Mouse (Mus musculus) ES-E14 (cell line): ENCODE measurements around the gene Fkbp7. TPM values are rescaled to one million over a fixed set of nuclear protein-coding genes. Genes with fewer than 3 reads are reported as not detected.
"Not testable (repeated sequence)": the region's sequence is repeated elsewhere in the genome, so short reads cannot be mapped to it uniquely, and the experiment has no call there.

ENCODE experiments used
- DNase-seq: peaks from one replicate; pipeline ENCODE4 v3.0.0-alpha.2; 2013; ENCODE audit warnings: low read depth, low spot score
- H3K27ac ChIP-seq: 2 replicates; pipeline ENCODE4 v1.5.1; 2012; ENCODE audit warnings: low read depth, mild to moderate bottlenecking, low read length, moderate library complexity, mixed read lengths; ENCODE audit not compliant: poor library complexity, insufficient read depth, severe bottlenecking
- H3K36me3 ChIP-seq: 2 replicates; pipeline ENCODE4 v1.6.1; 2012; ENCODE audit warnings: mild to moderate bottlenecking, low read length, moderate library complexity, mixed read lengths; ENCODE audit not compliant: control insufficient read depth, poor library complexity, insufficient read depth, severe bottlenecking
- H3K4me1 ChIP-seq, 2 experiments: fragments of 150-350 bp in 1 of 2; sonication (generic) in 1 of 2; 2 replicates each; pipeline ENCODE4 v1.6.1; 2012; ENCODE audit warnings: low read length in 2 of 2, mild to moderate bottlenecking in 1 of 2, mixed read lengths in 1 of 2; ENCODE audit not compliant: control insufficient read depth in 2 of 2, insufficient read depth in 2 of 2, poor library complexity in 1 of 2
- H3K4me3 ChIP-seq, 2 experiments: fragments of 150-350 bp in 1 of 2; sonication (generic) in 1 of 2; 2 replicates each; pipeline ENCODE4 v1.5.1; 2012; ENCODE audit warnings: low read length in 2 of 2, low read depth in 1 of 2, mild to moderate bottlenecking in 1 of 2, mixed read lengths in 1 of 2; ENCODE audit not compliant: insufficient read depth in 1 of 2, poor library complexity in 1 of 2, severe bottlenecking in 1 of 2
- H3K9ac ChIP-seq: 2 replicates; pipeline ENCODE4 v1.6.1; 2012; ENCODE audit warnings: low read depth, mild to moderate bottlenecking, low read length, mixed read lengths; ENCODE audit not compliant: poor library complexity, insufficient read depth, severe bottlenecking
- H3K9me3 ChIP-seq: fragments of 150-350 bp; sonication (generic); 2 replicates; pipeline ENCODE4 v1.6.1; 2012; ENCODE audit warnings: low read depth, mild to moderate bottlenecking, low read length; ENCODE audit not compliant: control insufficient read depth, insufficient read depth
- CHD2 ChIP-seq: IDR thresholded peaks from 2 replicates; pipeline ENCODE4 v1.6.1; 2014; ENCODE audit warnings: mild to moderate bottlenecking, low read depth, low read length, inconsistent platforms
- HCFC1 ChIP-seq: IDR thresholded peaks from 2 replicates; pipeline ENCODE4 v1.6.1; 2012; ENCODE audit warnings: low read length, inconsistent platforms, borderline replicate concordance; ENCODE audit not compliant: insufficient read depth
- MAFK ChIP-seq: IDR thresholded peaks from 2 replicates; pipeline ENCODE4 v1.6.1; 2014; ENCODE audit warnings: mild to moderate bottlenecking, low read depth, low read length, inconsistent platforms; ENCODE audit not compliant: insufficient read depth
- ZC3H11A ChIP-seq: IDR thresholded peaks from 2 replicates; pipeline ENCODE4 v1.6.1; 2012; ENCODE audit warnings: low read depth, mild to moderate bottlenecking, inconsistent platforms, low read length, borderline replicate concordance
- ZNF384 ChIP-seq: IDR thresholded peaks from 2 replicates; pipeline ENCODE4 v1.6.1; 2012; ENCODE audit warnings: low read depth, low read length, inconsistent platforms
- in situ Hi-C, 2 experiments: fragments of 600-800 bp; cut with MboI; formaldehyde crosslinking; loops; one replicate each; pipeline ENCODE4 v1.15.1; 2025; ENCODE audit warnings: low sequenced_read_pairs in 2 of 2, inconsistent platforms in 1 of 2; ENCODE audit not compliant: unreplicated experiment in 2 of 2
- total RNA-seq: library from RNA; depleted of rRNA; stranded (reverse); fragments of 300-350 nt; gene quantifications from 2 replicates; pipeline ENCODE4 v1.2.3, GENCODE M21; 2012

Gene Fkbp7
- total RNA-seq, 1 experiment: 6.2 TPM

DNA sequence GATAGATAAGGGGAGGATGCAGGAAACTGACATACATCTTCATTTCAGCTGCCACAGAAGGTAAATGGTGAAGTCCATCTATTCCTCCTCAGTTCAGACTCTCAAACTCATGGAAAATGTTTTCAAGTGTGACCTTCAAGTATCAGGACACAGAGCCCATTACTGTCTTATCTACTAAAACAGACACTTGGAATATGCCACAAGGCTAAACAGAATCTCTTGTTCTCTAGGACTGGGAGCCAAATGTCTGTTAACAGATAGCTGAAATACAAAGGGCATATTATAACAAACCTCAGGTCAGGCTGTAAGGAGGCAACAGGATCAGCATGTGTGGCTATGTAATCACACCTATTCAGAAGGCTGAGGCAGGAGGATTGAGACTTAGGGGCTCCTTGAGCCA lies 29.1 kb downstream of the Fkbp7 start:
- in situ Hi-C loops: no loop called here
- Histone ChIP-seq H3K4me1 (no peaks in the 10 kb centered on the region), H3K4me3 (no peak overlapping the region), H3K36me3 (no peaks in the 10 kb centered on the region), H3K9ac (no peak overlapping the region), H3K9me3 (no peaks in the 10 kb centered on the region), H3K27ac (no peak overlapping the region)
- TF ChIP-seq HCFC1: no peak
- TF ChIP-seq CHD2: no peak
- no peak for TF ChIP-seq ZNF384
- no peak for TF ChIP-seq ZC3H11A
- no peak for TF ChIP-seq MAFK
- DNase-seq: no peak

DNA sequence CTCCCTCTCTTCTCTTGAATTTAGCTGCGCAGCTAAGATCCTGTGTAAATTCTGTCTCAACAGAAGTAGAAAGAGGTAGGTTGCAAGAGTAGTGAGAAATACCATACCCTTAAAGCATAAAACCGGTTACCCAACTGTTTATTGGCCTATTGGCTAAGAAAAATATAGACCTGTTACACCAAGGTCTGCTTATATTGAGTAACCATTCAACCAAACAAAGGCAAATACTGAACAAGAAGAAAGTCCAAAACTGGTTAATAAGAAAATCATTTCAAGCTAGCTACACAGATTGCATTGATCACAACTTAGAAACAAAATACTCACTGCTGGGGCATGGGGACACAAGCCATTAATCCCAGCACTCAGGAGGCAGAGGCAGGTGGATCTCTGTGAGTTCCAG lies 33.3 kb downstream of the Fkbp7 start:
- TF ChIP-seq HCFC1: no peak
- no peak for TF ChIP-seq CHD2
- TF ChIP-seq MAFK: no peak
- no peak for TF ChIP-seq ZC3H11A
- TF ChIP-seq ZNF384: no peak
- no peak for DNase-seq
- in situ Hi-C loops: no loop called here
- no peaks in the 10 kb centered on the region for H3K36me3 ChIP-seq
- H3K9ac ChIP-seq: no peak overlapping the region
- H3K4me1 ChIP-seq: no peaks in the 10 kb centered on the region
- no peak overlapping the region for H3K4me3 ChIP-seq
- H3K27ac ChIP-seq: no peak overlapping the region
- no peaks in the 10 kb centered on the region for H3K9me3 ChIP-seq

DNA sequence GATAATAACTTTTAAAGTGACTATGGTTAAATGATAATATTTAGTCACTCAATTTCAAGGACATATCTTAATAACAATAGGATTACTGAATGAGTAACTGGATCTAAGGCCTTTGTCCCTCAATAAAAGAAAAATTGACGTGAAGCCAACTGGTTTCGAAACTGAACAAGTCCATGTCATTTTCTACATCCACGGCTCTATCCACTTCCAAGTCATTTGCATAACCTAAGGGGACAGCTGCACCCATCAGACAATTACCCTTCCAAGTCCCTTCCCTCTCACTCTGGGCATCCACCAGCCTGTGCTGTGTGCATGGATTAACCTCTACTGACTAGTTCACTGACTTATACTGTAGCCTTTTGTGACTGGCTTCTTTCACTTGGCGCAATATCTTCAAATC lies 41.3 kb downstream of the Fkbp7 start:
- in situ Hi-C loops: no loop called here
- no peak overlapping the region for H3K4me3 ChIP-seq
- DNase-seq: no peak
- H3K27ac ChIP-seq: no peak overlapping the region
- no peaks in the 10 kb centered on the region for H3K36me3 ChIP-seq
- no peaks in the 10 kb centered on the region for H3K4me1 ChIP-seq
- H3K9ac ChIP-seq: no peak overlapping the region
- TF ChIP-seq ZC3H11A: no peak
- TF ChIP-seq HCFC1: no peak
- no peak for TF ChIP-seq CHD2
- TF ChIP-seq ZNF384: no peak
- no peak for TF ChIP-seq MAFK
- no peaks in the 10 kb centered on the region for H3K9me3 ChIP-seq

DNA sequence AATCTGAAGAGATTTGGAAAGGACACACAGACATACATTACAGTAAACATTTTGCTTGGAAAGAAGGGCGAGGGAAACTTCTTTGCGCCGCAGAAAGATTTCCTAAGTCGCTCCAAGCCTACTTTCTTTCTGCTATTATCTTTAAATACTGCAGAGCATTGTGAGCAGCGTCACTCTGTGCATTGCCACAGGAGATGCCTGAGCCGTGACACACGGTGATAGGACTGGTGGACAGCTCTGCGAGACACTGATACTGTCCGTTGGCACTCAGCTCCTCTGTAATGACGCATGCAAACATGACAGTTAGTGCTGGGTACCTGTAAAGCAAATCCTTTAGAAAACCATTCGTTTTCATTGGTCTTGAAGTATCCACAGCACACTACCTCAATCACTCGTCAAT lies 42.6 kb downstream of the Fkbp7 start:
- in situ Hi-C loops: no loop called here
- Histone ChIP-seq H3K27ac (no peak overlapping the region), H3K9me3 (no peaks in the 10 kb centered on the region), H3K4me1 (no peaks in the 10 kb centered on the region), H3K9ac (no peak overlapping the region), H3K36me3 (no peaks in the 10 kb centered on the region), H3K4me3 (no peak overlapping the region)
- TF ChIP-seq MAFK: no peak
- no peak for DNase-seq

DNA sequence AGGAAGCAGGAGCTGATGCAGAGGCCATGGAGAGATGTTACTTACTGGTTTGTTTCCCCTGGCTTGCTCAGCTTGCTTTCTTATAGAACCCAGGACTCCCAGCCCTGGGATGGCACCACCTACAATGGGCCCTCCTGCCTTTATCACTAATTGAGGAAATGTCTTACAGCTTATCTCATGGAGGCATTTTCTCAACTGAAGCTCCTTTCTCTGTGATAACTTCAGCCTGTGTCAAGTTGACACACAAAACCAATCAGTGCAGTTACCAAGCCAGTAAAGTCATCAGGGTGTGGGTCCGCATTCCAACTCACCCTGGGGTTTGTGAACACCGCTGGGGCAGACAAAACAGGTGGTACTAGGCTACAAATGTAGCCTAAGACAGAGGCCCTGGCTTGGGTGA lies 50.6 kb downstream of the Fkbp7 start:
- DNase-seq, H3K4me1 ChIP-seq, H3K36me3 ChIP-seq, H3K4me3 ChIP-seq, H3K27ac ChIP-seq, H3K9ac ChIP-seq, in situ Hi-C loops, H3K9me3 ChIP-seq: not testable (repeated sequence)
